Mouse (Mus musculus) stomach, embryonic 15.5 days (tissue): Measurements from ENCODE around the gene Ssbp4. TPM values are rescaled to one million over a fixed set of nuclear protein-coding genes. Genes with fewer than 3 reads are reported as not detected.

ENCODE experiments used
- ATAC-seq: fragments of 200-750 bp; cut with Nextera tagmentation; 2 replicates; pipeline ENCODE4 v1.8.0; 2017; ENCODE audit warnings: low read depth, moderate number of reproducible peaks, moderate TSS enrichment; ENCODE audit not compliant: insufficient read depth, low FRiP score
- H3K27ac ChIP-seq: fragments of 300-500 bp; sonication (generic); 2 replicates; pipeline ENCODE4 v1.5.1; 2015; ENCODE audit warnings: mild to moderate bottlenecking, inconsistent platforms
- H3K27me3 ChIP-seq: fragments of 300-500 bp; sonication (generic); replicated peaks from 2 replicates; pipeline ENCODE4 v1.6.1; 2015; ENCODE audit warnings: inconsistent platforms
- H3K36me3 ChIP-seq: fragments of 300-500 bp; sonication (generic); 2 replicates; pipeline ENCODE4 v1.6.1; 2015; ENCODE audit warnings: inconsistent platforms
- H3K4me1 ChIP-seq: fragments of 300-500 bp; sonication (generic); 2 replicates; pipeline ENCODE4 v1.6.1; 2015; ENCODE audit warnings: inconsistent platforms
- H3K4me2 ChIP-seq: fragments of 300-500 bp; sonication (generic); 2 replicates; pipeline ENCODE4 v1.6.1; 2015; ENCODE audit warnings: mild to moderate bottlenecking, inconsistent platforms
- H3K4me3 ChIP-seq: fragments of 300-500 bp; sonication (generic); replicated peaks from 2 replicates; pipeline ENCODE4 v1.5.1; 2015; ENCODE audit warnings: inconsistent platforms
- H3K9ac ChIP-seq: fragments of 300-500 bp; sonication (generic); 2 replicates; pipeline ENCODE4 v1.6.1; 2015; ENCODE audit warnings: inconsistent platforms
- H3K9me3 ChIP-seq: fragments of 300-500 bp; sonication (generic); 2 replicates; pipeline ENCODE4 v1.6.1; 2016; ENCODE audit warnings: inconsistent platforms
- WGBS: fragments of 180-500 bp; shearing (Covaris S2); methylation state at CpG from one replicate; pipeline ENCODE4 v1.1.7; 2015; 5-methylcytosine and 5-hydroxymethylcytosine counted together
- polyA plus RNA-seq: library from polyadenylated mRNA; unstranded; fragments of >200 nt; fragmentation: Nextera tagmentation; extraction: Ambion mirVana; gene quantifications from 2 replicates; pipeline ENCODE4 v1.2.1, GENCODE M21; 2015

The Ssbp4 gene
- polyA plus RNA-seq, 1 experiment from 2014 or later = 117 TPM

DNA sequence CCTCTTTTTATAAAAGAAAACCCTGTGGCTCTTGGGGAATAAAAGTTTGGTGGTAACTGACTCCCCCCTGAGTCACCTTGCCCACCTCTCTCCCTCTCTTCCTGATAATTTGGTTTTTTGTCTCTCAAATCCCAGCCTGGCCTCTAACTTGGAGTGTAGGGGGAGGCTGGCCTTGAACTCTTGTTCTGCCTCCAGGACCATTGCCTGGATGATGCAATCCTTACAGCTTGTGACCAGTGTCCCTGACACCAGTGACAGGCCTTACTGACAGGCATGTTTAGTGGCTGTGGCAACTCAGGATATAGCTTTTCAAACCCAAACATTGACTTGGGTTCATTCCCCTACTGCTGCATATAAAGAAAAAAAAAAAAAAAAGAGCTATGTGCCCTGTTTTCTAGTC lies 38.1 kb upstream of the Ssbp4 start:
- Histone ChIP-seq H3K27me3 (no peaks in the 10 kb centered on the region), H3K9me3 (no peaks in the 10 kb centered on the region), H3K27ac (no peak overlapping the region), H3K4me3 (no peak overlapping the region), H3K4me2 (no peak overlapping the region), H3K36me3 (peaks cover 1% of the 10 kb centered on the region; the same call in 1 of the 2 replicates), H3K9ac (no peak overlapping the region), H3K4me1 (peaks cover 34% of the 10 kb centered on the region)
- no peak for ATAC-seq

GRCm38 (mm10) chr8:70646369-70646768 lies 37.7 kb upstream of the Ssbp4 start:
- Histone ChIP-seq H3K9me3 (no peaks in the 10 kb centered on the region), H3K27ac (no peak overlapping the region), H3K4me2 (no peak overlapping the region), H3K4me3 (no peak overlapping the region), H3K27me3 (no peaks in the 10 kb centered on the region), H3K36me3 (no peaks in the 10 kb centered on the region), H3K9ac (no peak overlapping the region), H3K4me1 (peaks cover 34% of the 10 kb centered on the region)
- no peak for ATAC-seq
- 81% methylated on average over 6 of the region's 6 CpGs for WGBS

DNA sequence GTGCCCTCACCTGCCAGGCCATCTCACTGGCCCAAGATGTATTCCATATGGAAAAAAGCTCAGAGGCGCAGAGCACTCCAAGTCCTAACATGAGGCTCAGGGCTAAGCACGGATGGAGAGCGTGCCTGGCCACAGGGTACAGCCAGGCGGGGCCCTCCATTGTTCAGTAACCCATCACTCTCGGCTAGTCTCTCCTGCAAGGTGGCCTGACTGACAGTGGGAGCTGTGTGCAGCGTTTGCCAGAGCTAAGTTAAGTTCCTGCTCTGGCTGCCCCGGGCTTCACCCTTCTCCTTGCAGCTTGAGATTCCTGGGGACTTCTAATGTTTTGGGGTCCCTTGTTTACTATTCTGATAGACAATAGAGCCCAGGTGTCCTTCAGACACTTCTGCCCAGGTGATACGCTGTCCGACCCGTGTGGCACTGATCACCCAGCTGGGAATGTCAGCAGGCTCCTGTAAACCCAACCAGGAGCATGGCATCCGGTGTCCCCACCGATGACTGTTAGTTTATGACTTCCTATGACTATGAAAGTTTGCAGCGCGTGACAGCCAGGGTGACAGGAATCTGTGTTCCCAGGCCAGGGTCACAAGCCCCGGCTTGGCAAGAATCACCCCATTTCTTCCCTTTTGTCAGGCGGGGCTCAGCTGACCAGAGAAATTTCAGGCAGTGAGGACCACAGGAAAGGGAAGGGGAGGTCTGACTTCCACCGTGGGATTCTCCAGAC lies 37.0 kb upstream of the Ssbp4 start:
- no peaks in the 10 kb centered on the region for H3K27me3 ChIP-seq
- H3K27ac ChIP-seq = no peak overlapping the region
- WGBS = 49% methylated on average over 17 of the region's 17 CpGs
- H3K4me3 ChIP-seq = no peak overlapping the region
- peaks cover 34% of the 10 kb centered on the region for H3K4me1 ChIP-seq
- H3K9me3 ChIP-seq = no peaks in the 10 kb centered on the region
- no peaks in the 10 kb centered on the region for H3K36me3 ChIP-seq
- no peak for ATAC-seq
- H3K9ac ChIP-seq = no peak overlapping the region
- H3K4me2 ChIP-seq = no peak overlapping the region

GRCm38 (mm10) chr8:70644065-70644464 lies 35.4 kb upstream of the Ssbp4 start:
- no peaks in the 10 kb centered on the region for H3K36me3 ChIP-seq
- no peaks in the 10 kb centered on the region for H3K9me3 ChIP-seq
- ATAC-seq = no peak
- H3K4me2 ChIP-seq = no peak overlapping the region
- no peak overlapping the region for H3K9ac ChIP-seq
- H3K27me3 ChIP-seq = no peaks in the 10 kb centered on the region
- H3K27ac ChIP-seq = no peak overlapping the region
- no peak overlapping the region for H3K4me3 ChIP-seq
- peaks cover 25% of the 10 kb centered on the region for H3K4me1 ChIP-seq
- 85% methylated on average over 2 of the region's 2 CpGs for WGBS

DNA sequence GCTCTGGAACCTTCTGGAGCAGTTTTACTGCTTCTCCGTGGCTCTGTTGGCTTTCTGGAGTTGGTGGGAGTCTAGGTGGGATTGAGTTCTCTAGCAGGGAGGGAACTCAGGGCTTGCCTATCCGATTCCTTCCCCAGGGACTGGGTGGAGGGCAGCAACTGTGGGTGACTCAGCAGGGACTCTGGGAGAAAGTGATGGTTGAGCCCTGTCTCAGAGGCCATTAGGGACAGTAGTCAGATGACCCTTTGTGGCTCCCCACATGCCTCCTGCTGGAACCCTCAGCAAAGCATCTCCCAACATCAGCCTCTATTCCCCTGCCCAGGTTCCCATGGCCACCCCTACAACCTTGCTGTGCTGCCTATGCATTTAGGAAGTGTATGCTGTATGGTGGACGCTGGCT lies 34.3 kb upstream of the Ssbp4 start:
- no peak overlapping the region for H3K9ac ChIP-seq
- H3K27ac ChIP-seq = no peak overlapping the region
- H3K36me3 ChIP-seq = no peaks in the 10 kb centered on the region
- H3K4me3 ChIP-seq = no peak overlapping the region
- no peaks in the 10 kb centered on the region for H3K27me3 ChIP-seq
- H3K9me3 ChIP-seq = no peaks in the 10 kb centered on the region
- 61% methylated on average over 3 of the region's 3 CpGs for WGBS
- no peak for ATAC-seq
- H3K4me1 ChIP-seq = peaks cover 27% of the 10 kb centered on the region
- no peak overlapping the region for H3K4me2 ChIP-seq

DNA sequence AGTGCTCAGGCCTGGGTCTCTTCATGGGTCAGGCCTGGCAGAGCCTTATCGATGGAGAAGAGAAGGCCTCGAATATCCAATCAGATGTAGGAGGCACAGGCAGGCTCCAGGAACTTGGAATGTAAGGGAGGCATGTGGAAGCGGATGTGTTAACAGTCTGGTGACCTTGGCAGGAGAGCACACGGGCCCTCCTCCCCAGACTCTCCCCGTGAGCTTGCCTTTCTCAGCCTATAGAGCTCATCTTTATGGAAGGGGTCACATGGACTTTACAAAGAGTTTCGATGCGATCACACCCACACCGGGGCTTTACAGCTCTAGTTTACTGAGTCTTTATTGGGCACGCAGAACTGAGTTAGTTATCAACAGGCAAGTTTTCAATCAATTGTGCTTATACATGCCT lies 30.1 kb upstream of the Ssbp4 start:
- Histone ChIP-seq H3K36me3 (no peaks in the 10 kb centered on the region), H3K4me2 (no peak overlapping the region), H3K9ac (no peak overlapping the region), H3K27ac (no peak overlapping the region; the same call in 1 of the 2 replicates), H3K27me3 (no peaks in the 10 kb centered on the region), H3K4me3 (no peak overlapping the region), H3K9me3 (no peaks in the 10 kb centered on the region), H3K4me1 (peaks cover 16% of the 10 kb centered on the region)
- 65% methylated on average over 9 of the region's 9 CpGs for WGBS
- no peak for ATAC-seq

DNA sequence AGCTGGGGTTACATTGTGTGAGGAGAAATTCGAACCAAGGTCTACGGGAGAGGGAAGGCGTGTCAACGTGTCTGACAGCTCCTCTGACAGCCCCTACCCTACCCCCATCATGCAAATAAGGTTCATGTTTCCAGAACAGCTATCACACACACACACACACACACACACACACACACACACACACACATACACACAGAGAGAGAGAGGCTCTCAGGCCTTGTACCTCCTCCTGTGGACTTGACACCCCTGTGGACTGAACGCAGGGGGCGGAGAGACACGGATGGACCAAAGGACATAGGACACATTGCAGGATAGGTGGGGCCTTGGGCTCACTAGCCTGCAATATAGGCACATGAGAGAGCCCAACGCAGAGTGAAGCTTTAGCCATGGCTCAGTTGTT lies 28.2 kb upstream of the Ssbp4 start:
- Histone ChIP-seq H3K4me1 (peaks cover 22% of the 10 kb centered on the region), H3K36me3 (no peaks in the 10 kb centered on the region), H3K27me3 (no peaks in the 10 kb centered on the region), H3K4me3 (no peak overlapping the region), H3K27ac (no peak overlapping the region), H3K9ac (no peak overlapping the region), H3K9me3 (no peaks in the 10 kb centered on the region), H3K4me2 (no peak overlapping the region)
- ATAC-seq = peak; percentile 30; the same call in 1 of the 2 replicates
- 56% methylated on average over 8 of the region's 8 CpGs for WGBS

DNA sequence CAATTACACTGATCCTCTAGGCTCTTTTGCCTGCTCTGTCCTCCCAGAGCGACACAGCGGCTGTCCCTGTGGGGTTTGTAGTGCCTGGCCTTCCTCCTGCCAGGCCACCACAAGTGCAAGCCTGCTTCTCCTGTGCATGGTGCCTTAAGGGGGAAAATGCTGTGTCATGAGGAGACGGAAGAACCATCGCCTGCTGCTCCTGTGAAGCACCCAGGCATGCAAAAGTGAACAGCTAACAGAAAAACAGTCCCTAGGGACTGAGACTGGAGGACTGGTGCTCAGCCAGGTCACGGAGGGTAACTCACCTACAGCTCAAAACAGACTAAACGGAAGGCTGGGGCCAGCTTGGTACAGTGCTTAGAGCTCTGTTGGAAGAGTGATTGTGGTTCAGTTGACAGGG lies 26.9 kb upstream of the Ssbp4 start:
- Histone ChIP-seq H3K27ac (0 out of 2 replicates have a peak overlapping the region, but pooled peaks have one; percentile 4), H3K9ac (no peak overlapping the region)

DNA sequence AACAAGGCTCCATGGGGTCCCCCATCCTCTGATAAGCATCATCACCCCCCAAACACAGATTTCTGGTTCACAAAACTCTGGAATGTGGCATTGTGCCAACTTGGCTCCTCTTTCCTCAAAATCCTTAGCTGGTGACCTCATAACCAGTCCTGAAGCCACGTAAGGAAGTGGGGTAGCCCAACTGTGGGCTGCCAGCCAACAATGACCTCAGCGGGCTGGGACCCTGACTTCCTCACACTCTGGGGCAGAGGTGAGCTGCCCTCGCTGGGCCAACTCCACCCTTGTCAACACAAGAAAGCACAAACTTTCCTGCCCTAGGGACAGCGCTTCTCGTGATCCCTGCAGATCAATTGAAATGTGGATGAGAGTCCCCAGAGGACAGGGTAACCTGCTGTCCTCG lies 25.4 kb upstream of the Ssbp4 start:
- no peak overlapping the region for H3K27ac ChIP-seq
- no peak overlapping the region for H3K4me3 ChIP-seq
- H3K27me3 ChIP-seq = no peaks in the 10 kb centered on the region
- no peak overlapping the region for H3K4me2 ChIP-seq
- no peaks in the 10 kb centered on the region for H3K36me3 ChIP-seq
- no peak overlapping the region for H3K9ac ChIP-seq
- H3K4me1 ChIP-seq = peaks cover 40% of the 10 kb centered on the region
- no peaks in the 10 kb centered on the region for H3K9me3 ChIP-seq
- WGBS = 50% methylated on average over 6 of the region's 6 CpGs
- ATAC-seq = no peak

More for the DNA sequence above, 26.9 kb upstream of the Ssbp4 start:
- no peaks in the 10 kb centered on the region for H3K36me3 ChIP-seq
- peaks cover 30% of the 10 kb centered on the region for H3K4me1 ChIP-seq
- no peak for ATAC-seq
- no peaks in the 10 kb centered on the region for H3K9me3 ChIP-seq
- 73% methylated on average over 6 of the region's 6 CpGs for WGBS
- no peaks in the 10 kb centered on the region for H3K27me3 ChIP-seq
- no peak overlapping the region for H3K4me3 ChIP-seq
- H3K4me2 ChIP-seq = no peak overlapping the region

DNA sequence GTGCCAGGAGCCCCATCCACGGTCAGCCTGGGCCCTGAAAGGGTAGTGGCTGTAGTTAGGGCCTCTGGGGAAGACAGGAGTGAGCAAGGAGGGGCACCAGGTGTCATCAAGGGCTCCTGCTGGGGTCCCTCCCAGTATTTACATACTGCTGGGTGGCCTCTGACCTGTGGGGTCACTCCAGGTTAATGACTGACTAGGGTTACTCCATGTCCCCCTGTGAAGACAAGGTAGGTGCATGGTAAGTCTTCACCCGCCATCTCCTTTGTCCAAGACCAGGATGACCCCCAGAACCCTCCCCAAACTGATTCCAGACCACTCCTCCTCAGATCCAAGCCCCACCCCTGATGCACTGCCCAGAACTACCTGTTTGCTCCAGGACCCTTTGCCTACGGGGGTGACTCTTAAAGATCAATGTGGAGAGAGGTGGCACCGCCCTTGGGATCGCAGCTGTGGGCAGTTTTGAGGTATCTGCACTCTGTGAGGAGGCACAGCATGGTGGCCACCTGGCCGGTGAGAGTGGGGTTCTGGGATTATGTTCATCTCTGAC lies 23.7 kb upstream of the Ssbp4 start, which contains the start of gene Gdf15:
Gene Gdf15, minus strand, starts transcription at position 111 of the 547 bp plus-strand sequence.
- peak within 1 kb of the TSS; percentile 84 for H3K4me2 ChIP-seq
- no peak within 1 kb of the TSS for H3K27ac ChIP-seq
- no peaks in the 10 kb centered on the region for H3K36me3 ChIP-seq
- H3K4me1 ChIP-seq = peaks cover 30% of the 10 kb centered on the region
- H3K4me3 ChIP-seq = peak within 1 kb of the TSS; percentile 9; the same call in 1 of the 2 replicates
- H3K9ac ChIP-seq = 0 out of 2 replicates have a peak within 1 kb of the TSS, but pooled peaks have one; percentile 1
- WGBS = 61% methylated on average over 6 of the region's 6 CpGs
- no peaks in the 10 kb centered on the region for H3K27me3 ChIP-seq
- H3K9me3 ChIP-seq = no peaks in the 10 kb centered on the region
- no peak for ATAC-seq

- H3K4me3 ChIP-seq = peak overlapping the region; percentile 9; the same call in 1 of the 2 replicates
- no peaks in the 10 kb centered on the region for H3K27me3 ChIP-seq
- no peak overlapping the region for H3K27ac ChIP-seq
- H3K4me1 ChIP-seq = peaks cover 30% of the 10 kb centered on the region
- ATAC-seq = no peak
- no peak overlapping the region for H3K9ac ChIP-seq
- H3K36me3 ChIP-seq = no peaks in the 10 kb centered on the region
- H3K4me2 ChIP-seq = peak overlapping the region; percentile 84
- H3K9me3 ChIP-seq = no peaks in the 10 kb centered on the region
- 13% methylated on average over 23 of the region's 24 CpGs for WGBS
Measured at GRCm38 (mm10) chr8:70631436-70631835, 22.8 kb upstream of the Ssbp4 start.

- ATAC-seq = peak; percentile 45; the same call in 1 of the 2 replicates
- Histone ChIP-seq H3K9me3 (no peaks in the 10 kb centered on the region), H3K27ac (peak overlapping the region; percentile 49), H3K4me3 (peak overlapping the region; percentile 50; the same call in 1 of the 2 replicates), H3K4me2 (peak overlapping the region; percentile 84), H3K36me3 (no peaks in the 10 kb centered on the region), H3K9ac (no peak overlapping the region), H3K27me3 (no peaks in the 10 kb centered on the region), H3K4me1 (peaks cover 30% of the 10 kb centered on the region)
- 12% methylated on average over 22 of the region's 22 CpGs for WGBS
Measured at GRCm38 (mm10) chr8:70630532-70631381, 22.1 kb upstream of the Ssbp4 start.
